Mouse (Mus musculus) heart, postnatal 0 days (tissue): Measurements from ENCODE around the gene Ccdc51.

Experiments used
- CTCF ChIP-seq: IDR thresholded peaks from 2 replicates; pipeline ENCODE4 v1.5.1; 2016; ENCODE audit warnings: antibody characterized with exemption, control low read depth, low read depth
- EP300 ChIP-seq: IDR thresholded peaks from 2 replicates; pipeline ENCODE4 v1.6.1; 2016; ENCODE audit warnings: antibody characterized with exemption, low read depth

DNA sequence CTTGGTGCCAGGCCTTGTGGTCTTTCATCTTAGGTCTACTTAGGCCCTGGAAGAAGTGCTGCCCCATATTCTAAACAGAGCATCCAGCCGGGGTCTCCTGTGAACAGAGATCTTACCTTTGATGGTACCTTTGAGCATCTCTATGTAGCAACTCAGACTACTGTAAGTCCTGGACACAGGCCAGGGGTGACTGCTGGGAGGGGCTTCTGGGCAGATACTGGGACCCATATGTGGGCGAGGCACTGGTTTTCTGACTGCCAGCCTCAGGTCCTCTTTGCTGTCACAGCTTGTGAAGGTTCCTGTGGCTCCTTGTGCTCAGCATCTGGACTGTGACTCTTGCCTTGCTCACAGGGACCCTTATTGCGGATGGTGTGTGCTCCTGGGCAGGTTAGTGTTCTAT lies 20.2 kb downstream of the Ccdc51 start:
- TF ChIP-seq CTCF (no peak), EP300 (no peak)
